Mouse (Mus musculus) MEL (cell line): ENCODE measurements at regions not wholly inside any gene's neighbourhood (a gene's known extent, or its start where the extent isn't known, plus 50 kb on each side); places are given as distances from the start of the nearest gene placed in this dataset.

Experiments
- CHD2 ChIP-seq: IDR thresholded peaks from 2 replicates; pipeline ENCODE4 v1.6.1; 2011; ENCODE audit warnings: low read length, improper control_type of control experiment
- MAX ChIP-seq: IDR thresholded peaks from 2 replicates; pipeline ENCODE4 v1.6.1; 2011; ENCODE audit warnings: low read length, improper control_type of control experiment
- POLR2A ChIP-seq, 2 experiments: IDR thresholded peaks; 2 replicates each; pipeline ENCODE4 v1.6.1; 2011 to 2012; ENCODE audit warnings: low read length in 2 of 2, mild to moderate bottlenecking in 2 of 2, control low read depth in 1 of 2, improper control_type of control experiment in 1 of 2, low read depth in 1 of 2, moderate library complexity in 1 of 2; ENCODE audit not compliant: control insufficient read depth in 1 of 2, insufficient read depth in 1 of 2, poor library complexity in 1 of 2
- TCF12 ChIP-seq: IDR thresholded peaks from 2 replicates; pipeline ENCODE4 v1.6.1; 2014; ENCODE audit warnings: low read depth, mild to moderate bottlenecking, inconsistent platforms, low read length, improper control_type of control experiment, moderate library complexity
- ZC3H11A ChIP-seq: IDR thresholded peaks from 2 replicates; pipeline ENCODE4 v1.6.1; 2012; ENCODE audit warnings: low read depth, mild to moderate bottlenecking, inconsistent platforms, low read length, improper control_type of control experiment

DNA sequence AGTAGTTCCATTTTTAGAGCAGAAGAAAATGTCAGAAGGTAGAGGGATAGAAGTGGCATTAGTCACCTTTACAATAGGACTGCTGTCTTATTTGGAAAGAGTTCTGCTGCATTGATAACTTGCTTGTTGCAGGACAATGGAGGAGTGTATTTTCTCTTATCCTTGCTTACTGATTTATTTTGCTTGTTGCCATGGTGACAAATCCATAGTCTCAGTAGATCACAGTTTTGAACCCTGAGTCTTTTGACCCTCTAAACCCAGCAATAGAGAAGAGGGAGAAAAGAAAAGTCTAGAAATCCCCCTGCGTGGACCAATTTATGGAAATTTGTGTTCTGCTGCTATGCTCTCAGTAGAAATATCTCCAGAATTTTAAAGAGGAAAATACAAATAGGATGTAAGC lies 561.6 kb downstream of the Lmo7 start:
- TF ChIP-seq POLR2A (IDR thresholded peaks at IDR 0.05; ENCODE audit: control insufficient read depth in 1 of 2, insufficient read depth in 1 of 2, low read depth in 1 of 2, low read length in 2 of 2, poor library complexity in 1 of 2), result no peak
- TF ChIP-seq ZC3H11A, result no peak
- no peak for TF ChIP-seq TCF12
- no peak for TF ChIP-seq CHD2
- no peak for TF ChIP-seq MAX
